Mouse (Mus musculus) heart, embryonic 14.5 days (tissue): ENCODE results near the gene Ric1. TPM values are rescaled to one million over a fixed set of nuclear protein-coding genes. Genes with fewer than 3 reads are reported as not detected.

Experiments
- ATAC-seq: fragments of 200-750 bp; cut with Nextera tagmentation; 2 replicates; pipeline ENCODE4 v1.8.0; 2017; ENCODE audit warnings: low read depth, moderate TSS enrichment; ENCODE audit not compliant: insufficient number of reproducible peaks, insufficient read depth, low FRiP score
- H3K27ac ChIP-seq, 2 experiments: fragments of 200-500 bp in 1 of 2; fragments of 300-500 bp in 1 of 2; sonication (generic) in 1 of 2; replicated peaks in 1 of 2; 2 replicates each; pipeline ENCODE4 v1.5.1; 2012 to 2014; ENCODE audit warnings: low read depth in 2 of 2, low read length in 2 of 2, control low read depth in 1 of 2, mild to moderate bottlenecking in 1 of 2, mixed read lengths in 1 of 2; ENCODE audit not compliant: control insufficient read depth in 1 of 2, insufficient read depth in 1 of 2
- H3K27me3 ChIP-seq: fragments of 300-500 bp; sonication (generic); 2 replicates; pipeline ENCODE4 v1.6.1; 2014; ENCODE audit warnings: mild to moderate bottlenecking, low read length, control low read depth; ENCODE audit not compliant: control insufficient read depth, insufficient read depth
- H3K36me3 ChIP-seq: fragments of 300-500 bp; sonication (generic); 2 replicates; pipeline ENCODE4 v1.6.1; 2014; ENCODE audit warnings: mild to moderate bottlenecking, control low read depth, low read length, mixed read lengths; ENCODE audit not compliant: control insufficient read depth, insufficient read depth
- H3K4me1 ChIP-seq, 2 experiments: fragments of 200-500 bp in 1 of 2; fragments of 300-500 bp in 1 of 2; sonication (generic) in 1 of 2; 2 replicates each; pipeline ENCODE4 v1.6.1; 2012 to 2014; ENCODE audit warnings: low read length in 2 of 2, control low read depth in 1 of 2, mixed read lengths in 1 of 2; ENCODE audit not compliant: control insufficient read depth in 2 of 2, insufficient read depth in 2 of 2
- H3K4me2 ChIP-seq: fragments of 300-500 bp; sonication (generic); 2 replicates; pipeline ENCODE4 v1.6.1; 2014; ENCODE audit warnings: mild to moderate bottlenecking, low read length
- H3K4me3 ChIP-seq, 2 experiments: fragments of 200-500 bp in 1 of 2; fragments of 300-500 bp in 1 of 2; sonication (generic) in 1 of 2; 2 replicates each; pipeline ENCODE4 v1.5.1; 2012 to 2014; ENCODE audit warnings: low read length in 2 of 2, mild to moderate bottlenecking in 2 of 2, control low read depth in 1 of 2, low read depth in 1 of 2, moderate library complexity in 1 of 2; ENCODE audit not compliant: control insufficient read depth in 1 of 2, insufficient read depth in 1 of 2
- H3K9ac ChIP-seq: fragments of 300-500 bp; sonication (generic); 2 replicates; pipeline ENCODE4 v1.6.1; 2014; ENCODE audit warnings: mild to moderate bottlenecking, low read length
- H3K9me3 ChIP-seq: fragments of 300-500 bp; sonication (generic); 2 replicates; pipeline ENCODE4 v1.6.1; 2016; ENCODE audit warnings: low read length, control low read depth; ENCODE audit not compliant: control insufficient read depth
- WGBS: fragments of 180-500 bp; shearing (Covaris S2); extraction: QIAGEN DNeasy Blood & Tissue Kit; methylation state at CpG from one replicate; pipeline ENCODE4 v1.1.7; 2014; 5-methylcytosine and 5-hydroxymethylcytosine counted together
- polyA plus RNA-seq: library from polyadenylated mRNA; unstranded; fragments of >200 nt; fragmentation: Nextera tagmentation; extraction: Ambion mirVana; gene quantifications from 2 replicates; pipeline ENCODE4 v1.2.1, GENCODE M21; 2014

Ric1 gene
- polyA plus RNA-seq, 1 experiment from 2014 or later = 9.7 TPM

- H3K27ac ChIP-seq = no peak overlapping the region
- no peak overlapping the region for H3K4me3 ChIP-seq
- H3K4me2 ChIP-seq = 0 out of 2 replicates have a peak overlapping the region, but pooled peaks have one; percentile 3
- peaks cover 4 to 8% of the 10 kb centered on the region in 2 experiments; a peak in 3 of 4 replicates for H3K4me1 ChIP-seq
- no peak overlapping the region for H3K9ac ChIP-seq
- 46% methylated on average over 6 of the region's 6 CpGs for WGBS
- H3K36me3 ChIP-seq = no peaks in the 10 kb centered on the region
- ATAC-seq = no peak
- H3K9me3 ChIP-seq = no peaks in the 10 kb centered on the region
- no peaks in the 10 kb centered on the region for H3K27me3 ChIP-seq
Measured at GRCm38 (mm10) chr19:29488073-29488390, 34.0 kb upstream of the Ric1 start.

- Histone ChIP-seq H3K27me3 (no peaks in the 10 kb centered on the region), H3K27ac (no peak overlapping the region), H3K4me2 (0 out of 2 replicates have a peak overlapping the region, but pooled peaks have one; percentile 3), H3K36me3 (no peaks in the 10 kb centered on the region), H3K9me3 (no peaks in the 10 kb centered on the region), H3K4me1 (peaks cover 4 to 8% of the 10 kb centered on the region in 2 experiments; a peak in 3 of 4 replicates), H3K9ac (no peak overlapping the region), H3K4me3 (no peak overlapping the region)
- WGBS = 43% methylated on average over 10 of the region's 10 CpGs
- no peak for ATAC-seq
Measured at GRCm38 (mm10) chr19:29488420-29488819, 33.7 kb upstream of the Ric1 start.

DNA sequence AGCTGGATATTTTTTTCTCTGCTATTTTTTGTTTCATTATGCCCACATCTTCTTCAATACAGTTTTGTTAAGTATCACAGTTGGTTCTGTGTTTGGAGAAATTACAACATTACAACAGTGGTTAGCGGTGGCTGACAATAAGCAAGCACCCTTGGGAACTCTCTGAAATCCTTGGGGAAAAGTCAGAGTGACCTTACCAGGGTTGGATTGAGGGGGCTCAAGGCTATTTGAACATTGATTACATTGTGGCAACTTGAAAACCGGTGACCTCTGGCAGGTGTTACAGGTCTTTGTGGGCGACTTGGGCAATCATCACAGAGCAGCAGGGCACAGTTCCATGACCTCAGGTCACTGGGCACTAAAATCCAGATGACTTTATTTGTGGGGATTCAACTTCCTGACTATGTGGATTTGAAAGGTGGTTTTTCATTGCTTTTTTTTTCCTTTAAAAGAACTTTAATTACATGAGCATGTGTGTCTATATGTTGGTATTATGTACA is 32.2 kb upstream of the Ric1 start:
- no peaks in the 10 kb centered on the region for H3K27me3 ChIP-seq
- peaks cover 4 to 8% of the 10 kb centered on the region in 2 experiments; a peak in 3 of 4 replicates for H3K4me1 ChIP-seq
- no peak overlapping the region for H3K4me3 ChIP-seq
- no peak for ATAC-seq
- H3K36me3 ChIP-seq = no peaks in the 10 kb centered on the region
- no peak overlapping the region for H3K27ac ChIP-seq
- H3K9me3 ChIP-seq = no peaks in the 10 kb centered on the region
- WGBS = 87% methylated on average over 3 of the region's 3 CpGs
- no peak overlapping the region for H3K4me2 ChIP-seq
- H3K9ac ChIP-seq = no peak overlapping the region

DNA sequence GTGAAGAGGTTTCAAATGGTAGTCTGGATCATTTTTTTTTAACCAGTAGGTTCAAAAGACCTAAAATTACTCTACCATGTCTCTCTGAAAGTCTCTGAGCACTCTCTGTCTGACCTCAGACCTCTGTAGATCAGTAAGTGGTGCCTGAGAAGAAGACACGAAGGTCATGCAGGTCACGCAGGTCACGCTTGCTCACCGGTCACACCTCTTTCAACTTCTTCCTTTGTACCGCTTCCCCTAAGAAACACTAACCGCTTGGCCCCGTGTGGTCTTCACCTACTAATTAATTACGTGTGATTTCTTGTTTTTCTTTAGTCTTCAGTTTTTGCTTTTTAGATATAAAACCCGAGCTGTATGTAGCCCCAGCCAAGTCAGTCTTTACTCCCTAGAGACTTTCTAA is 30.6 kb upstream of the Ric1 start:
- Histone ChIP-seq H3K27ac (no peak overlapping the region), H3K4me2 (no peak overlapping the region), H3K4me1 (peaks cover 4 to 8% of the 10 kb centered on the region in 2 experiments; a peak in 3 of 4 replicates), H3K4me3 (no peak overlapping the region), H3K9ac (no peak overlapping the region), H3K9me3 (no peaks in the 10 kb centered on the region), H3K27me3 (no peaks in the 10 kb centered on the region), H3K36me3 (no peaks in the 10 kb centered on the region)
- no peak for ATAC-seq
- WGBS = 85% methylated on average over 9 of the region's 9 CpGs

DNA sequence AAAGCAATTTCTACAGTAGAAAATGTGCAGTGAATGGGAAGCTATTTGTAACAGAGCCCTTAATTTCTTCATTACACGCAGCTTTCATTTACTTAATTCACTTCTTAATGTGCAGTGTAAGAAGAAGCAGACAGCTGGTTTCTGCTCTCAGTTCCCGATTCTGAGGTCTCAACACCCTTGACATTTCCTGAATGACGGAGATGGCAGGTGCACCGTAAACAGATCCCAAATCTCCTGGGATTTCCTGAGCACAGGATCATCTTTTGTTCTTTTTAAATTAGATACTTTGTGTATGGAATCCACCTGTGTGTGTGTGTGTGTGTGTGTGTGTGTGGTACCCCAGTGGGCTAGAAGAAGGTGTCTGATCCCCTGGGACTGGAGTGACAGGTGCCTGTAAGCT is 27.6 kb upstream of the Ric1 start:
- Histone ChIP-seq H3K27me3 (no peaks in the 10 kb centered on the region), H3K4me3 (no peak overlapping the region), H3K4me2 (no peak overlapping the region), H3K9ac (no peak overlapping the region), H3K27ac (no peak overlapping the region), H3K4me1 (no peaks in the 10 kb centered on the region), H3K36me3 (no peaks in the 10 kb centered on the region), H3K9me3 (no peaks in the 10 kb centered on the region)
- 78% methylated on average over 4 of the region's 4 CpGs for WGBS
- no peak for ATAC-seq

DNA sequence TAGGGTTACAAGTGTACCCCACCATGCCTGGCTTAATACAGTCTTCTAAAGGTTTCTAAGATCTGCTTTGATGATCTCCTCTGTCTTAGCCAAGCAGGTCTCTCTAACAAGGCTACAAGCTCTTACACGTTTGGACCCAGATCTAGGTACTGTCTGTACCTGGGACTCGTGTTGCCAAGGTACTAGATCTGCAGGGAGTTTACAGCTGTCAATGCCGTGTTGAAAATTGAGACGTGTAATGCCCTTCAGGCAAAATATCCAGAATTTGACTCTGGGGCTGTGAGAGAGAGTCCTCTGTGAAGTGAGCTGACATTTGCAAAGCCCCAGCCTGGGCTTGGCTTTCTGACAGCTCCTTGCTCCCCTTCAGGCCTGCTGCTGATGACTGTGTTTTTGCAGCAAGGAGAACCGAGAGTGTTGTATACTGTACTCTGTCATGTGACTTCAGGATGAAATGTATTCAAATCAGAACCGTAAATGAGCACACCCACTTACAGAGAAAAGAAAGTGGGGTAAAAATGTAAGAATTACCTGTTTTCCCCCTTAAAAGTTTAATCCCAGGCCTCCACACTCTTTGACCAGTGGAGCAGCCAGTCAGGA is 26.0 kb upstream of the Ric1 start:
- WGBS = 78% methylated on average over 6 of the region's 6 CpGs
- H3K36me3 ChIP-seq = no peaks in the 10 kb centered on the region

GRCm38 (mm10) chr19:29496786-29497557 is 25.1 kb upstream of the Ric1 start:
- H3K4me1 ChIP-seq = no peaks in the 10 kb centered on the region; a peak in 1 of 4 replicates

More for the DNA sequence above, 26.0 kb upstream of the Ric1 start:
- Histone ChIP-seq H3K4me1 (no peaks in the 10 kb centered on the region; a peak in 1 of 4 replicates), H3K4me2 (no peak overlapping the region), H3K27me3 (no peaks in the 10 kb centered on the region), H3K27ac (no peak overlapping the region), H3K4me3 (no peak overlapping the region), H3K9ac (no peak overlapping the region), H3K9me3 (no peaks in the 10 kb centered on the region)
- no peak for ATAC-seq

More at GRCm38 (mm10) chr19:29496786-29497557, 25.1 kb upstream of the Ric1 start:
- WGBS = 76% methylated on average over 7 of the region's 7 CpGs
- Histone ChIP-seq H3K9ac (no peak overlapping the region), H3K9me3 (no peaks in the 10 kb centered on the region), H3K27me3 (no peaks in the 10 kb centered on the region), H3K27ac (no peak overlapping the region), H3K4me2 (no peak overlapping the region), H3K4me3 (no peak overlapping the region), H3K36me3 (no peaks in the 10 kb centered on the region)
- ATAC-seq = no peak
